Mouse (Mus musculus) CH12.LX (cell line): ENCODE measurements at regions not wholly inside any gene's neighbourhood (a gene's known extent, or its start where the extent isn't known, plus 50 kb on each side); places are given as distances from the start of the nearest gene placed in this dataset.

ENCODE experiments used
- DNase-seq: peaks from one replicate; pipeline ENCODE4 v3.0.0-alpha.2; 2013; ENCODE audit errors: extremely low read depth
- H3K27ac ChIP-seq: 2 replicates; pipeline ENCODE4 v1.5.1; 2012; ENCODE audit warnings: low read depth, mild to moderate bottlenecking, control low read depth, moderate library complexity; ENCODE audit not compliant: insufficient read depth
- H3K27me3 ChIP-seq: replicated peaks from 2 replicates; pipeline ENCODE3; 2012; ENCODE audit warnings: inconsistent platforms
- H3K36me3 ChIP-seq, 2 experiments: replicated peaks in 1 of 2; 2 replicates each; pipeline versions ENCODE3 to v1.6.1; 2012; ENCODE audit warnings: inconsistent platforms in 1 of 2, low read length in 1 of 2, mild to moderate bottlenecking in 1 of 2, mixed read lengths in 1 of 2, moderate library complexity in 1 of 2; ENCODE audit not compliant: control insufficient read depth in 1 of 2, insufficient read depth in 1 of 2
- H3K4me1 ChIP-seq, 2 experiments: 2 replicates each; pipeline ENCODE4 v1.6.1; 2012; ENCODE audit warnings: inconsistent platforms in 1 of 2, moderate library complexity in 1 of 2; ENCODE audit not compliant: insufficient read depth in 2 of 2, control insufficient read depth in 1 of 2
- H3K4me2 ChIP-seq: 2 replicates; pipeline ENCODE4 v1.6.1; 2012; ENCODE audit warnings: low read depth, mild to moderate bottlenecking, control low read depth; ENCODE audit not compliant: poor library complexity, insufficient read depth, severe bottlenecking
- H3K4me3 ChIP-seq, 3 experiments: fragments of 150-350 bp in 1 of 3; sonication (generic) in 1 of 3; replicated peaks in 1 of 3; 2 replicates each; pipeline versions ENCODE3 to v1.5.1; 2011 to 2012; ENCODE audit warnings: low read depth in 2 of 3, low read length in 2 of 3, mild to moderate bottlenecking in 2 of 3, moderate library complexity in 2 of 3, control low read depth in 1 of 3, improper control_type of control experiment in 1 of 3, inconsistent platforms in 1 of 3, mixed read lengths in 1 of 3; ENCODE audit not compliant: poor library complexity in 1 of 3
- H3K79me2 ChIP-seq: replicated peaks from 2 replicates; pipeline ENCODE4 v1.6.1; 2012; ENCODE audit warnings: mild to moderate bottlenecking, moderate library complexity; ENCODE audit not compliant: control insufficient read depth, poor library complexity, insufficient read depth, severe bottlenecking; ENCODE audit errors: extremely low read depth
- H3K9ac ChIP-seq: 2 replicates; pipeline ENCODE4 v1.6.1; 2012; ENCODE audit warnings: low read depth, mild to moderate bottlenecking, control low read depth, moderate library complexity; ENCODE audit not compliant: insufficient read depth
- H3K9me3 ChIP-seq: replicated peaks from 2 replicates; pipeline ENCODE3; 2012; ENCODE audit warnings: low read length, inconsistent platforms, mixed read lengths
- ELF1 ChIP-seq: IDR thresholded peaks from 2 replicates; pipeline ENCODE4 v1.6.1; 2014; ENCODE audit warnings: low read depth, mild to moderate bottlenecking, inconsistent platforms, low read length, improper control_type of control experiment
- EP300 ChIP-seq: IDR thresholded peaks from 2 replicates; pipeline ENCODE4 v1.6.1; 2011; ENCODE audit warnings: low read length, improper control_type of control experiment
- HCFC1 ChIP-seq: IDR thresholded peaks from 2 replicates; pipeline ENCODE4 v1.6.1; 2012; ENCODE audit warnings: low read depth, mild to moderate bottlenecking, inconsistent platforms, low read length, improper control_type of control experiment
- KAT2A ChIP-seq: IDR thresholded peaks from 2 replicates; pipeline ENCODE4 v1.6.1; 2012; ENCODE audit warnings: low read length, improper control_type of control experiment, inconsistent platforms; ENCODE audit not compliant: insufficient replicate concordance
- MAFK ChIP-seq: IDR thresholded peaks from 2 replicates; pipeline ENCODE4 v1.6.1; 2011; ENCODE audit warnings: low read length, improper control_type of control experiment; ENCODE audit not compliant: insufficient replicate concordance
- MAZ ChIP-seq: IDR thresholded peaks from 2 replicates; pipeline ENCODE4 v1.6.1; 2012; ENCODE audit warnings: low read depth, mild to moderate bottlenecking, inconsistent platforms, low read length, improper control_type of control experiment, moderate library complexity
- MXI1 ChIP-seq: IDR thresholded peaks from 2 replicates; pipeline ENCODE4 v1.6.1; 2011; ENCODE audit warnings: mild to moderate bottlenecking, low read depth, low read length, improper control_type of control experiment
- NRF1 ChIP-seq: IDR thresholded peaks from 2 replicates; pipeline ENCODE4 v1.6.1; 2014; ENCODE audit warnings: low read depth, mild to moderate bottlenecking, inconsistent platforms, low read length, improper control_type of control experiment, moderate library complexity
- RCOR1 ChIP-seq: conservative IDR thresholded peaks from 2 replicates; pipeline ENCODE4 v1.6.1; 2012; ENCODE audit warnings: low read depth, mild to moderate bottlenecking, inconsistent platforms, low read length, improper control_type of control experiment
- SMC3 ChIP-seq: IDR thresholded peaks from 2 replicates; pipeline ENCODE4 v1.6.1; 2011; ENCODE audit warnings: low read depth, low read length, improper control_type of control experiment
- UBTF ChIP-seq: IDR thresholded peaks from 2 replicates; pipeline ENCODE4 v1.6.1; 2012; ENCODE audit warnings: low read depth, mild to moderate bottlenecking, inconsistent platforms, low read length, improper control_type of control experiment, moderate library complexity
- ZKSCAN1 ChIP-seq: IDR thresholded peaks from 2 replicates; pipeline ENCODE4 v1.6.1; 2012; ENCODE audit warnings: low read depth, inconsistent platforms, low read length, improper control_type of control experiment, borderline replicate concordance
- ZMIZ1 ChIP-seq: IDR thresholded peaks from 2 replicates; pipeline ENCODE4 v1.6.1; 2012; ENCODE audit warnings: low read depth, mild to moderate bottlenecking, inconsistent platforms, low read length, improper control_type of control experiment
- dilution Hi-C: fragments of 300-500 bp; cut with MboI; formaldehyde crosslinking; loops from 2 replicates; pipeline ENCODE4 v1.14.3; 2020; ENCODE audit warnings: low sequenced_read_pairs; ENCODE audit not compliant: extremely low pct_unique_long_range_greater_than_20kb, extremely low pct_ligation_motif_present
- in situ Hi-C: fragments of 300-500 bp; cut with MboI; formaldehyde crosslinking; loops from 3 replicates; pipeline ENCODE4 v1.14.3; 2019; ENCODE audit warnings: low sequenced_read_pairs, low pct_ligation_motif_present, low pct_unique_long_range_greater_than_20kb, mixed read lengths

- DNase-seq = no peak
- Histone ChIP-seq H3K27ac (no peak overlapping the region), H3K79me2 (no peaks in the 10 kb centered on the region), H3K27me3 (no peaks in the 10 kb centered on the region), H3K4me3 (no peak overlapping the region), H3K9me3 (peaks cover 22% of the 10 kb centered on the region), H3K4me1 (no peaks in the 10 kb centered on the region), H3K4me2 (no peak overlapping the region), H3K36me3 (no peaks in the 10 kb centered on the region), H3K9ac (no peak overlapping the region)
- peak; percentile 54; the same call in 1 of the 2 replicates for TF ChIP-seq MAFK
- no peak for TF ChIP-seq ZKSCAN1
- in situ Hi-C loops = no loop called here
- dilution Hi-C loops = no loop called here
These were observed 1749.1 kb upstream of the Nudt12 start for GRCm38 (mm10) chr17:60762270-60762669.

- no peak overlapping the region for H3K9ac ChIP-seq
- peaks cover 19% of the 10 kb centered on the region for H3K9me3 ChIP-seq
- no peak for DNase-seq
- H3K79me2 ChIP-seq = no peaks in the 10 kb centered on the region
- dilution Hi-C loops (no loop called here), in situ Hi-C loops (no loop called here)
- no peaks in the 10 kb centered on the region for H3K4me1 ChIP-seq
- no peaks in the 10 kb centered on the region for H3K36me3 ChIP-seq
- TF ChIP-seq MAZ (no peak), ZMIZ1 (no peak), EP300 (no peak), KAT2A (no peak), UBTF (no peak), MXI1 (no peak), NRF1 (no peak), SMC3 (no peak)
- no peaks in the 10 kb centered on the region for H3K27me3 ChIP-seq
- H3K27ac ChIP-seq = no peak overlapping the region
- no peak overlapping the region for H3K4me2 ChIP-seq
- H3K4me3 ChIP-seq = no peak overlapping the region
These were observed 1747.9 kb upstream of the Nudt12 start for GRCm38 (mm10) chr17:60761100-60761499.

GRCm38 (mm10) chr17:60742856-60743255 is 1729.7 kb upstream of the Nudt12 start:
- no peaks in the 10 kb centered on the region for H3K4me1 ChIP-seq
- DNase-seq = no peak
- H3K27ac ChIP-seq = no peak overlapping the region
- no peaks in the 10 kb centered on the region for H3K79me2 ChIP-seq
- H3K9me3 ChIP-seq = peaks cover 17% of the 10 kb centered on the region
- in situ Hi-C loops (no loop called here), dilution Hi-C loops (no loop called here)
- no peaks in the 10 kb centered on the region for H3K36me3 ChIP-seq
- H3K27me3 ChIP-seq = no peaks in the 10 kb centered on the region
- H3K4me3 ChIP-seq = no peak overlapping the region
- TF ChIP-seq ELF1 (no peak), HCFC1 (no peak), RCOR1 (no peak)
- H3K4me2 ChIP-seq = no peak overlapping the region
- no peak overlapping the region for H3K9ac ChIP-seq
